Mouse (Mus musculus) brown adipose tissue, adult 24 weeks (tissue): ENCODE measurements around the gene Map6. TPM values are rescaled to one million over a fixed set of nuclear protein-coding genes. Genes with fewer than 3 reads are reported as not detected.
A peak's percentile ranks its signal among the peaks of the same experiment; 100 is the strongest.

Experiments
- H3K27ac ChIP-seq: fragments of 200-500 bp; replicated peaks from 2 replicates; pipeline ENCODE4 v1.5.1; 2012; ENCODE audit warnings: low read depth, mild to moderate bottlenecking, low read length
- H3K4me1 ChIP-seq: fragments of 200-500 bp; 2 replicates; pipeline ENCODE4 v1.6.1; 2012; ENCODE audit warnings: low read length, mixed read lengths; ENCODE audit not compliant: control insufficient read depth, insufficient read depth, insufficient read length
- H3K4me3 ChIP-seq: fragments of 200-500 bp; 2 replicates; pipeline ENCODE4 v1.5.1; 2012; ENCODE audit warnings: low read depth, mild to moderate bottlenecking, low read length, moderate library complexity; ENCODE audit not compliant: insufficient read depth
- polyA plus RNA-seq: library from polyadenylated mRNA; stranded (reverse); fragments of >200 nt; gene quantifications from 2 replicates; pipeline ENCODE4 v1.2.4, GENCODE M21; 2012; ENCODE audit not compliant: missing spikeins, insufficient read depth, insufficient read length

Gene Map6
- polyA plus RNA-seq, 1 experiment = 18.8 TPM

DNA sequence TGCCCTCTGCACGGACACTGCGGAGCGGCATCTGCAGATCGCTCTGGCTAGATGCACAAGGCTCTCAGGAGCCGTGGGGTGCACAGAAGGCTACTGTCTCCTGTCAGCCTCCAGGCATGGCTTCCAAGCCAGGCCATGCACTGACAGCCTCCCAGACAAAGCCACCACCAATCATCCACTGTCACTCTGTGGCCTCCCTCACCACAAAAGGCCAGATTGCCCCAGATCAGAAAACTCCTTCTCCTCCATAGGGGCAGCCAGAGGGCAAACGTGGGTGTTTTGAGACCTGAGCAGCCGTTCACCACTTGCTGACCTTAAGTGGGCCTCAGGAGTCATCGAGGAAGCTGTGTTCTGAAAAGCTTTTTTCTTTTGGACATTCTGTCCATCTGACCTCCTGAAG, 111.6 kb downstream of the Map6 start:
- no peak overlapping the region for H3K4me3 ChIP-seq
- no peak overlapping the region for H3K27ac ChIP-seq
- H3K4me1 ChIP-seq = peaks cover 15% of the 10 kb centered on the region

- Histone ChIP-seq H3K27ac (no peak overlapping the region; the same call in 1 of the 2 replicates), H3K4me3 (peak overlapping the region; percentile 71), H3K4me1 (peaks cover 24% of the 10 kb centered on the region)
These were observed 113.4 kb downstream of the Map6 start for GRCm38 (mm10) chr7:99380491-99381213.

DNA sequence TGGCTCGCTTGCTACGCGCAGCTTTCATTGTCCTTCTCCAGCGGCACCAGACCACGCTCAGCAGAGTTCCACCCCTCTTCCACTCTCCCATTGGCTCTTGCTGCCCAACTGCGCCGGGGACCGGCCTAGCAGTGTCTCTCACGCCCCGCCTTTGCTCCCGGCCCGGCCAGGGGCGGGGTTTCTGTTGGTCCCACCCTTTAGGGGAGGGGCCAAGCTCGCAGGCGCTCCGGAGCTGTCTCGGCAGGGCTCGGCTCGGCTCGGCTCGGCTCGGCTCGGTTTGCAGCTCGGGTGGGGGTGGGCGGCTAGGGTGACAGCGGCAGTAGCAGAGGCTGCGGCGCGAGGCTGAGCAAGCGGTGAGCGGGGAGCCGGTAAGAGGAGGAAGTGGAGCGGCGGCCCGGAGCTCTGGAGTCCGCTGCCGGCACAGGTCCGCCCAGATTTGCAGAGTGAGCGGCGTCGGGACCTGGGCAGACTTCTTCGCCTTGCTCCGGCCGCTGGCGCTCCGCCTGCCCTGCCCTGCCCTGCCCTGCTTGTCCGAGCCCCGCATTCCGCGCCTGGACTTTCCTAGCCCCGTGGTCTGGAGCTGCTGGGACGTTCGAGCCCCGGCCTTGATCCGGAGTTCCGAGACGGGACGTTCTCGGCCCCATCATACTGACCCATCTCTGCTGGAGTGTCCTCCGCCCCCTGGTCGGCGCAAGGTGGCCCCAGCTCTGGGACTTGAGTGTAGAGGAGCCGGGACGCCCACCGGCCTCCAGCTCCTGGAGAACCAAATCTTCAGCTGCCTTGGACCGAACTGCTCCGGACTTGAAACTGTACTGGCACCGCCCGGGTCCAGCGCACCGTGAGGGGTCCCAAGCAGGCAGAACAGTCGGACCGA, 114.2 kb downstream of the Map6 start, which contains the start of gene Gdpd5:
Gene Gdpd5 (plus strand): TSS at position 201 of the 874 bp plus-strand sequence.
- peak within 1 kb of the TSS; percentile 28 for H3K27ac ChIP-seq
- H3K4me3 ChIP-seq = peak within 1 kb of the TSS; percentile 87
- peaks cover 27% of the 10 kb centered on the region for H3K4me1 ChIP-seq

- peak overlapping the region; percentile 87 for H3K4me3 ChIP-seq
- peaks cover 27% of the 10 kb centered on the region for H3K4me1 ChIP-seq
- H3K27ac ChIP-seq = peak overlapping the region; percentile 28; the same call in 1 of the 2 replicates
These were observed 115.1 kb downstream of the Map6 start for GRCm38 (mm10) chr7:99382088-99383000.

GRCm38 (mm10) chr7:99383246-99383645, 116.0 kb downstream of the Map6 start:
- peak overlapping the region; percentile 70; the same call in 1 of the 2 replicates for H3K27ac ChIP-seq
- H3K4me1 ChIP-seq = peaks cover 27% of the 10 kb centered on the region
- peak overlapping the region; percentile 87 for H3K4me3 ChIP-seq

GRCm38 (mm10) chr7:99384101-99384611, 116.9 kb downstream of the Map6 start:
- peak overlapping the region; percentile 70 for H3K27ac ChIP-seq
- H3K4me3 ChIP-seq = peak overlapping the region; percentile 87
- H3K4me1 ChIP-seq = peaks cover 29% of the 10 kb centered on the region

DNA sequence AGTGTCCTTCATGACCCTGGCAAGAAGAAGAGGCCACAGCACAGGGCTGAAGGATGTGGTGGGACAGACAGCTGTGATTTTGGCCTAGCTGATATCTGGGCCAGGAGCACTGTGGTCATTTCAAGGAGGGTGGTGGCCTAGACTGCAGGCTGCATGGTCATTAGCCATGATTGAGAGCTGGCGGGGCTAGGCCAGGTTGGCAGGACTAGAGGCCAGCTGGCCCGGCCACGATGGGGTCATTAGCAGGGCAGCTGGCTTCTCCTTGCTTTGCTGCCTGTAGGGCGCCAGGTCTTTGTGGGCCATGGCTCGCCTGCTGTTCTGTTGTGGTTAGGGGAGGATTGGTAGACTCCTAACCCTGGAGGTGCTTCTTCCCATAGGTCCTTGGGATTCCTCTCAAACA, 118.8 kb downstream of the Map6 start:
- Histone ChIP-seq H3K27ac (no peak overlapping the region), H3K4me3 (no peak overlapping the region), H3K4me1 (peaks cover 27% of the 10 kb centered on the region)

Other genes with a start within 250 kb of the Map6 start
- gene Uvrag, start 126.3 kb upstream of the Map6 start, polyA plus RNA-seq = 11.5 and 12.4 TPM in 2 replicates
- 1,082 and 1,581 TPM in 2 replicates for gene Dgat2, start 84.7 kb upstream of the Map6 start, polyA plus RNA-seq
- 0.59 and 1.3 TPM in 2 replicates for gene Mogat2, start 28.8 kb upstream of the Map6 start, polyA plus RNA-seq
- 245 and 533 TPM in 2 replicates for gene Serpinh1, start 85.8 kb downstream of the Map6 start, polyA plus RNA-seq
- 10.1 and 10.9 TPM in 2 replicates for gene Gdpd5, start 114.0 kb downstream of the Map6 start, polyA plus RNA-seq
- gene Klhl35, start 198.6 kb downstream of the Map6 start, polyA plus RNA-seq = not detected in 2 replicates
- gene Rps3, start 216.3 kb downstream of the Map6 start, polyA plus RNA-seq = 458 and 609 TPM in 2 replicates